Mouse (Mus musculus) urinary bladder, adult 2 months (tissue): Measurements from ENCODE around the gene Sprr2a3. TPM values are rescaled to one million over a fixed set of nuclear protein-coding genes. Genes with fewer than 3 reads are reported as not detected.
"Not testable (repeated sequence)": the region's sequence is repeated elsewhere in the genome, so short reads cannot be mapped to it uniquely, and the experiment has no call there.

Experiments
- DNase-seq: peaks from one replicate; pipeline ENCODE4 v3.0.0; 2022; ENCODE audit warnings: low spot score
- polyA plus RNA-seq: library from polyadenylated mRNA; depleted of rRNA; stranded (reverse); fragments of >200 nt; gene quantifications from 2 replicates; pipeline ENCODE4 v1.2.3, GENCODE M21; 2012; rRNA removed

Gene Sprr2a3
- 820 and 1,217 TPM in 2 replicates for polyA plus RNA-seq

DNA sequence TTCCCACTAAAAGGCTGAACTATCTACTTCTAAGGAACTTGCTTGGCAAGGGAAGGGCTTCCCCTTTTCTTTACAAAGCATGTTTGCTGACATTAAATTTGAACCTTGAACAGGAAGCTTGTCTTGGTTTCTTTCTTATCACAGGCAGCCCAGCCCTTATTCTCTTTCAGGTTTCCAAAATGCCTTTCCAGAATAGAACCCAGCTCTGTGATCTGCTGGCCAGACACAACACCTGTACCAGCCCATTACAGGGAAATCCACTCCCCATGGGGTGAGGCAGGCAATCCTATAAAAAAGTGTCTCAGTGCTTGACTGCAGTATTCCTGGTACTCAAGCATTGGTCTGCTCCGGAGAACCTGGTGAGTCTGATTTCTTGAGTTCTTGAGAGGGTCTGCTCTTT is at the start of gene Sprr2a3:
Gene Sprr2a3 (plus strand): TSS at position 317 of the 400 bp plus-strand sequence.
- not testable (repeated sequence) for DNase-seq

DNA sequence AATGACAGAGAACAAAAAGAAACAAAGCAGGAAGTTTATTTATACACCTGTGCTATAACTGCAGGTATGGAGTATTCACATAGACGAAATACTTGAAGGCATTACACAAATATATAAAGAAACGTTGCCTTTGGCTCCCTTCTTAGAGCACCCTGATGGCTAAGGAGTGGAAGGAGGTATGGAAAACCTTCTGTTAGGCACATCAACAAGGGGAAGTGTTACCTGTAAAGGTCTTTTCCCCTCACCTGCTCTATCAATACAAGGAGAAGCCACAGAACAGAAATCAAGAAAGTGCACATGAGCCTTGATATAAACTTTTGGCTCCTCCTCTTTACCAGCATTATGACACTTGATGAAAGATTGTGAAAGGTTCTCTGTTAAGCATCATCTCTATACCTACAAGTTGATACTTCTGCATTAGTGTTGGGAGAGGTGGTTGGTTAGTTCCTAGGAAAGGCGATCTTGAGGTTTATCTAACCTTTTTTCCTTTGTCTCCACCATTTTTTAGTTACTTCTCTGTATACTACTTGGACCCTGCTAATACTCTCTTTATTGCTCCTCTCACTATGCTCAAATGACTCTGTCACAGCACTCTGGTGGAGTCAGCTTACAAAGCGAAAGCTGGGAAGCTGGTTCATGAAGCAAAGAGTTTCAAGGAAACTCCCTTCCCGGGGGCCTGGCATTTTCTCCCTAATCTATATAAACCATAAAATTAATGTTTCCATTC is 48.6 kb upstream of the Sprr2a3 start:
- not testable (repeated sequence) for DNase-seq

DNA sequence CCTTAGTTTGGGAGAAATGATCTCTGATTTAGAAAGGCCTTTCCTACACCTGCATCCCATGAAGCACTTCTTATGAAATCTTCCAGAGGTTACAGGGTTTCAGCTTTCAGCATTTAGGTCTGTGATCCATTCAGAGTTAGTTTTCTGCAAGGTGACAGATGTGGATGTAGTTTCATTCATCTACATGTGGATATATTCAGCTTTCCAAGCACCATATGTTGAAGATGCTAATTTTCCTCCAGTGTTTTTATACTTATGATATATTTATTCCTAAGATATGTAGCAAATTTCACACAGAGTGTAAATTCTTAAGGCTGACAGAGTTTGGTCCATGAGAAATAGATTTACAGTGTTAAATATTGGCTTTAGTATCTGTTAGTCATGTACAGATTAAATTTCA is 46.5 kb upstream of the Sprr2a3 start:
- not testable (repeated sequence) for DNase-seq

DNA sequence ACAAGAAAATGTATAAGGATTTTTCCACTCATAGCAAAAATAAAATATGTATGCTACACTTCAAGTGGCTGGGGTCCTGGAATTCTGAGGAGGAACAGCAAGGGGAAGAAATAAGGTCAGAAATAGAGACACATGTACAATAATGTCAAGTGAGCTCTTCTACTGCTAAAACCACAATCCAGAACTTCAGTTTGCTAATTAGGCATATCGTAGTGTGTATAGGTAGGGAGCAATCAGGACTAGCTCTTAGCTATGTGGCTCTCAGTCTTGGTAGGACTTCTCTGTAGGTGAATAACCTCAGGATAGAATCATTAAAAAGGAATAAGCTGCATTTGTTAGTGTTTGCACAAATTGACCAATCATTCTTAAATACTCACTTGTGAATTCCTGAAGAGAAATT is 46.0 kb upstream of the Sprr2a3 start:
- DNase-seq = not testable (repeated sequence)

DNA sequence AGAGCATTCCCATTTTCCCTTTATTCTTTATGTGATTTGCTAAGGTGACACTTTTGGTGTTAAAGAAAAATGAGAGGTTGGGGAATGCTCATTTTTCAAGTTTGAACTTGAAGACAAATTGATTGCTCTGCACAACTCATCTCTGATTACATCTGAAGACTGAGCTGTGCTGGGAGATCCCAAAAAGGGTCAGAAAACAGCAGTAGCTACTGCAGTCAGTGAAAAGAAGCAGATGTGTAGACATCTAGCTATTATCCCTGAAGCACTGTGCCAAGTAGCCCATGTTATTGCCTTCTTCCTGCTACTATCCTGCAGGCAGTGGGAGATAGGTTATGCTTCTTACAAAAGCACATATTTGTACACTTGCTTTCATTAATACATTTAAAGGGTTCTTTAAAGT is 40.4 kb upstream of the Sprr2a3 start:
- DNase-seq = not testable (repeated sequence)

DNA sequence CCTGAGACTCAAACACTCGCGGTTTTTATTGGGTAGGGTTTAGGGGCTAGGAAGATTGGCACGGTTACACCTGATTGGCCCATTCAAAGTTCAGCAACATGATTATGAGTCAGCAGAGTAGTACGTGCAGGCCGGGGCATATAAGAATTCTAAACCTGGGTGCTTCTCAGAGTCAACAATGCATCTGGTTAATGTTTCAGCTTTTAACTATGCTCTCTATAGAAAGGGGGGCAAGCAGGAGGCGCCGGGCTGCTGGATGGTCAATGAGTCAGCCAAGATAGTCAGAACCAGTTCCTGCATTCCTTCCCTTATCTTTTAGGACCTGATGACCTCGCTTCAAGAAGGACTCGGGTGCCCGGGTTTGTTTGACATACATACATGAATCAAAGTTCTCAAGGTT is 39.0 kb upstream of the Sprr2a3 start:
- not testable (repeated sequence) for DNase-seq

DNA sequence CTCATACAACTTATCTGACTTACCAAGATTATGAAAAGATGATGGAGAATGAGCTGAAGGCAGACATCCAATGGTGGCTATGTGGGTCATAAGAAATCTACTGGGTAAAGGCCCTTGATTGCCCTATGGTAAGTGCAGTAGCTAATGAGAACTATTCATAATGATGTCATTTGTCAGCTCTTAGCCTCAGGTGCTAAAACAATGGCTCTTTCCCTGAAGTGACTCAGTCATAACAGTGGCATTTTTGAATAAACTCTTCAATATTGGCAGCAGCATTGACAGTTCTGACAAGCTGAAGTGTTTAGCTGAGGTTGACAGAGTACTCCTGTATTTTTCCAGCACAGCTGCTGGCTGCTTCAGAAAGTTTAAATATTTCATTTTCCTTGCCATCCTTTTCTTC is 36.7 kb upstream of the Sprr2a3 start:
- not testable (repeated sequence) for DNase-seq

DNA sequence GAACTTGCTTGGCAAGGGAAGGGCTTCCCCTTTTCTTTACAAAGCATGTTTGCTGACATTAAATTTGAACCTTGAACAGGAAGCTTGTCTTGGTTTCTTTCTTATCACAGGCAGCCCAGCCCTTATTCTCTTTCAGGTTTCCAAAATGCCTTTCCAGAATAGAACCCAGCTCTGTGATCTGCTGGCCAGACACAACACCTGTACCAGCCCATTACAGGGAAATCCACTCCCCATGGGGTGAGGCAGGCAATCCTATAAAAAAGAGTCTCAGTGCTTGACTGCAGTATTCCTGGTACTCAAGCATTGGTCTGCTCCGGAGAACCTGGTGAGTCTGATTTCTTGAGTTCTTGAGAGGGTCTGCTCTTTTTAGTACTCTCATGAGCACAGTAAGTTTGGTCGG is 34.8 kb upstream of the Sprr2a3 start:
- not testable (repeated sequence) for DNase-seq

DNA sequence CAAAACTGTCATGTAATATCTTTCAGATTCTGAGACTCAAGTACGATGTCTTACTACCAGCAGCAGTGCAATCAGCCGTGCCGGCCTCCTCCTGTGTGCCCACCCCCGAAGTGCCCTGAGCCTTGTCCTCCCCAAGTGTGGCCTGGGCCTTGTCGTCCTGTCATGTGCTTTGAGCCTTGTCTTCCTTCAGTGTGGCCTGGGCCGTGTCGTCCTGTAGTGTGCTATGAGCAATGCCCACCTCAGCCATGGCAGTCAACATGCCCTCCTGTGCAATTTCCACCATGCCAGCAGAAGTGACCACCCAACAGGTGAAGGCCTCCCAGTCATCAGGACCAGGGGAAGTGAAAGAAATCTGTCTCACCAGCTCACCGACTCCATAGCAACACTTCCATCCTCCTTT is 31.4 kb upstream of the Sprr2a3 start:
- not testable (repeated sequence) for DNase-seq

DNA sequence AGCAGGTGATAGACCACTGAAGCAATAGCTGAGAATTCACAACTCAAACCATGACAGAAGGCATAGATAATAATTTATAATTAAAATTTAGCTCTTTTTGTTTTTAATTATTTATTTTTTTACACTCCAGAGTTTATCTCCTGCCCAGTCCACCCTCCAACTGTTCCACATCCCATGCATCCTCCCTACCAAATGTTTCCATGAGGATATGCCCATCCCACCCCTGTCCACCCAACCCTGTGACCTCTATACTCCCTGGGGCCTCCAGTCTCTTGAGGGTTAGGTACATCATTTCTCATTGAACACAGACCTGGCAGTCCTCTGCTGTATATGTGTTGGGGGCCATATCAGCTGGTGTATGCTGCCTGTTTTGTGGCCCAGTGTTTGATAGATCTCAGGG is 26.7 kb upstream of the Sprr2a3 start:
- DNase-seq = not testable (repeated sequence)

DNA sequence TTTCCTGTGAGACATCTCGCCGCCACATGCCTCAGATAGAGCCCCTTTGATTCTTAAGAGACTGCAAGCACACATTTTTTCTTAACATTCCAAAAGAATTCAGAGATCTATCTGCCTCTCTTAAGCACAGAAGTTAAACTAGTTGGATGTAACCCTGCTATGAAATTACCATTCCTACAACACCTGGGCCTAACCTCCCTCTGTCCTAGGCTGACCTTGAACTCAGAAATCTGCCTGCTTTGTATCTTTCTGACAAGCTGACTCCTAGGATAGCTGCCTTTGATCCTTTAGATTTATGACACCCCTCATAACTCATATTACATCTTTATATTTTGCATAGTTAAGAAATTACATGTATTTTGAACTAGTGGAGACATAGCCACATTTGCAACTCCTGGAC is 21.8 kb upstream of the Sprr2a3 start:
- not testable (repeated sequence) for DNase-seq

DNA sequence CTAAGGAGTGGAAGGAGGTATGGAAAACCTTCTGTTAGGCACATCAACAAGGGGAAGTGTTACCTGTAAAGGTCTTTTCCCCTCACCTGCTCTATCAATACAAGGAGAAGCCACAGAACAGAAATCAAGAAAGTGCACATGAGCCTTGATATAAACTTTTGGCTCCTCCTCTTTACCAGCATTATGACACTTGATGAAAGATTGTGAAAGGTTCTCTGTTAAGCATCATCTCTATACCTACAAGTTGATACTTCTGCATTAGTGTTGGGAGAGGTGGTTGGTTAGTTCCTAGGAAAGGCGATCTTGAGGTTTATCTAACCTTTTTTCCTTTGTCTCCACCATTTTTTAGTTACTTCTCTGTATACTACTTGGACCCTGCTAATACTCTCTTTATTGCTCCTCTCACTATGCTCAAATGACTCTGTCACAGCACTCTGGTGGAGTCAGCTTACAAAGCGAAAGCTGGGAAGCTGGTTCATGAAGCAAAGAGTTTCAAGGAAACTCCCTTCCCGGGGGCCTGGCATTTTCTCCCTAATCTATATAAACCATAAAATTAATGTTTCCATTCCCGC is 13.7 kb upstream of the Sprr2a3 start:
- not testable (repeated sequence) for DNase-seq

DNA sequence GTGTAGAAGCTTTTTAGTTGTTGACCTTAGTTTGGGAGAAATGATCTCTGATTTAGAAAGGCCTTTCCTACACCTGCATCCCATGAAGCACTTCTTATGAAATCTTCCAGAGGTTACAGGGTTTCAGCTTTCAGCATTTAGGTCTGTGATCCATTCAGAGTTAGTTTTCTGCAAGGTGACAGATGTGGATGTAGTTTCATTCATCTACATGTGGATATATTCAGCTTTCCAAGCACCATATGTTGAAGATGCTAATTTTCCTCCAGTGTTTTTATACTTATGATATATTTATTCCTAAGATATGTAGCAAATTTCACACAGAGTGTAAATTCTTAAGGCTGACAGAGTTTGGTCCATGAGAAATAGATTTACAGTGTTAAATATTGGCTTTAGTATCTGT is 11.7 kb upstream of the Sprr2a3 start:
- DNase-seq = not testable (repeated sequence)

DNA sequence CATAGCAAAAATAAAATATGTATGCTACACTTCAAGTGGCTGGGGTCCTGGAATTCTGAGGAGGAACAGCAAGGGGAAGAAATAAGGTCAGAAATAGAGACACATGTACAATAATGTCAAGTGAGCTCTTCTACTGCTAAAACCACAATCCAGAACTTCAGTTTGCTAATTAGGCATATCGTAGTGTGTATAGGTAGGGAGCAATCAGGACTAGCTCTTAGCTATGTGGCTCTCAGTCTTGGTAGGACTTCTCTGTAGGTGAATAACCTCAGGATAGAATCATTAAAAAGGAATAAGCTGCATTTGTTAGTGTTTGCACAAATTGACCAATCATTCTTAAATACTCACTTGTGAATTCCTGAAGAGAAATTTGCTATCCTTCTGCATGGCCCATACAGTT is 11.2 kb upstream of the Sprr2a3 start:
- not testable (repeated sequence) for DNase-seq

DNA sequence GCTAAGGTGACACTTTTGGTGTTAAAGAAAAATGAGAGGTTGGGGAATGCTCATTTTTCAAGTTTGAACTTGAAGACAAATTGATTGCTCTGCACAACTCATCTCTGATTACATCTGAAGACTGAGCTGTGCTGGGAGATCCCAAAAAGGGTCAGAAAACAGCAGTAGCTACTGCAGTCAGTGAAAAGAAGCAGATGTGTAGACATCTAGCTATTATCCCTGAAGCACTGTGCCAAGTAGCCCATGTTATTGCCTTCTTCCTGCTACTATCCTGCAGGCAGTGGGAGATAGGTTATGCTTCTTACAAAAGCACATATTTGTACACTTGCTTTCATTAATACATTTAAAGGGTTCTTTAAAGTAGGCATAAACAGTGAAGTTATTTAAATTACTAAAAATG is 5.6 kb upstream of the Sprr2a3 start:
- DNase-seq = not testable (repeated sequence)

DNA sequence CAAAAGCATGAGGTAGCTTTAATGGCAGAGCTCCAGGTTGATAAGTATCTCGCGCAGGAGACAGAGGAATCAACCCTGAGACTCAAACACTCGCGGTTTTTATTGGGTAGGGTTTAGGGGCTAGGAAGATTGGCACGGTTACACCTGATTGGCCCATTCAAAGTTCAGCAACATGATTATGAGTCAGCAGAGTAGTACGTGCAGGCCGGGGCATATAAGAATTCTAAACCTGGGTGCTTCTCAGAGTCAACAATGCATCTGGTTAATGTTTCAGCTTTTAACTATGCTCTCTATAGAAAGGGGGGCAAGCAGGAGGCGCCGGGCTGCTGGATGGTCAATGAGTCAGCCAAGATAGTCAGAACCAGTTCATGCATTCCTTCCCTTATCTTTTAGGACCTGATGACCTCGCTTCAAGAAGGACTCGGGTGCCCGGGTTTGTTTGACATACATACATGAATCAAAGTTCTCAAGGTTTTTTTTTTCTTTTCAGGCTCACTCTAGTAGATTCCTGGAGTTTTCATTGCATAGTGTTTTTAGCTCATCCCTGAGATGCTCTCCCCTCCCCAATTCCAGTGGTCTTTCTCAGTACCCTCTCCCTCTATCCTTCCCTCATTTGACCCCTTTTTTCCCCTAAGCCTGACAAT is 4.1 kb upstream of the Sprr2a3 start:
- DNase-seq = not testable (repeated sequence)

DNA sequence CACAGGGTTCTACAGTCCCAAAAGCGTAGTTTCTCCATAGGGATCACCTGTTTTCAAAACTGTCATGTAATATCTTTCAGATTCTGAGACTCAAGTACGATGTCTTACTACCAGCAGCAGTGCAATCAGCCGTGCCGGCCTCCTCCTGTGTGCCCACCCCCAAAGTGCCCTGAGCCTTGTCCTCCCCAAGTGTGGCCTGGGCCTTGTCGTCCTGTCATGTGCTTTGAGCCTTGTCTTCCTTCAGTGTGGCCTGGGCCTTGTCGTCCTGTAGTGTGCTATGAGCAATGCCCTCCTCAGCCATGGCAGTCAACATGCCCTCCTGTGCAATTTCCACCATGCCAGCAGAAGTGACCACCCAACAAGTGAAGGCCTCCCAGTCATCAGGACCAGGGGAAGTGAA is 3.3 kb downstream of the Sprr2a3 start:
- not testable (repeated sequence) for DNase-seq

DNA sequence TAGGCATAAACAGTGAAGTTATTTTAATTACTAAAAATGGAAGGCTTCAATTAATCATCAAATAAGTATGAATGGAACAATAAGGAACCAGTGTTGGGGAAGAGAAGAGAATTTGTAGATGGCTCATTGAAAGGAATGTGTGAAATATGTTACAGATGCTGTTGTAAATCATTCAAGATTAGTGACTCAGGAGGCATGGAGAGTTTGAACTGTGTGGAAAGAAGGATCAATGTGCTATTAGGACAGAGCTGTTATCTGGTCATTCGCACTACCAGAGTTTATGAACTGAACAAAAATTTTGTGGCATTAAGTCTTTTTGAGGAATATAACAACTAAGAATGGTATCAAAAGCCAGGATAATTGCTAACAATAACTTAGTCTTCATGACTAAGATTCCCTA is 22.2 kb downstream of the Sprr2a3 start:
- no peak for DNase-seq

DNA sequence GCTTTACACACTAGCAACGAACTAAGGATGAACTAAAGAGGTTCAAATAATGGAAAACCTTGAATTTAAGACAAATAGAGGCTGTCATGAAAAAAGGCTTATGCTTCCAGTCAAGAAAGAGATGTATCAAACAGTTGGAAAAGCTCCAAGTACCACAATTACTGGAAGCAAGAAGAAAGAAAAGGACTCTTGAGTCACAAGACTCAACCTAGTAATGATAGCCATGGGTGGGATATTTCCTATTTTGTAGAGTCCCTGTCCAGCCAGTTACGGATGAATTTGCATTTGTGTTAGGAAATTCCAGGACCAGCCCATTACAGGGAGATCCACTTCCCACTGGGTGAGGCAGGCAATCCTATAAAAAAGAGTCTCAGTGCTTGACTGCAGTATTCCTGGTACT is 31.1 kb downstream of the Sprr2a3 start, which contains the start of gene Sprr2b:
Gene Sprr2b (plus strand): TSS at position 301 of the 400 bp plus-strand sequence.
- no peak for DNase-seq

DNA sequence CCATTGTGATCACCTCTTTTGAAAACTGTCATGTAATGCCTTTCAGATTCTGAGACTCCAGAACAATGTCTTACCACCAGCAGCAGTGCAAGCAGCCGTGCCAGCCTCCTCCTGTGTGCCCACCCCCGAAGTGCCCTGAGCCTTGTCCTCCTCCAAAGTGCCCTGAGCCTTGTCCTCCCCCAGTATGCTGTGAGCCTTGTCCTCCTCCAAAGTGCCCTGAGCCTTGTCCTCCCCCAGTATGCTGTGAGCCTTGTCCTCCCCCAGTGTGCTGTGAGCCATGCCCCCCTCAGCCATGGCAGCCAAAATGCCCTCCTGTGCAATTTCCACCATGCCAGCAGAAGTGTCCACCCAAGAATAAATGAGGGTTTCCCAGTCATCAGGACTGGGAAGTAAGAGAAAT is 32.2 kb downstream of the Sprr2a3 start:
- DNase-seq = no peak

DNA sequence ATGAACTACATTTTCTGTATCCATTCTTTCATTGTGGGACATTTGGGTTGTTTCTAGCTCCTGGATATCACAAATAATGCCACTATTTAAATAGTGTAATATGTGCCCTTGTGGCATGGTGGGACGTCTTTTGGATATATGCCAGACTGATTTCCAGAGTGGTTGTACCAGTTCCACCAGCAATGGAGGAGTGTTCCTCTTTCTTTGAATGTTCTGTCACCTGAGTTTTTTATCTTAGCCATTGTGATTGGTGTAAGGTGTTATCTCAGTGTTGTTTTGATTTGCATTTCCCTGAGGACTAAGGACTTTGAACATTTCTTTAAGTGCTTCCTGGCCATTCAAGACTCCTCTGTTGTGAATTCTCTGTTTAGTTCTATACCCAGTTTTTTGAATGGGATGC is 51.1 kb downstream of the Sprr2a3 start:
- DNase-seq = no peak

DNA sequence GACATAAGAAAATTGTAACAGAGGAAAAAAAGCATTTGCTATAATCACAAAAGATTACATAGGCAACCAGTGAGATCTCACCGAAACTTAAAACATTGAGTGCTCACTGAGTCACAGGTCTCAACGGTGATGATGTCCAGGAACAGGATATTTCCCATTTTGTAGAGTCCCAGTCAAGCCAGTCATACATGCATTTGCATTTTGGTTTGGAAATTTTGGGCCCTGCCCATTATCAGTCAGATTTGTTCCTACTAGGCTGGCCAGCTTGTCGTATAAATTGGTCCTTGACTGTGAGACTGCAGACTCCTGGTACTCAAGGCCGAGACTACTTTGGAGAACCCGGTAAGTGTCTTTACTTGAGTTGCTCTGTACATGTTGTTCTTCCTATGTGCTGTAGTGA is 53.6 kb downstream of the Sprr2a3 start, which contains the start of gene Sprr2d:
Gene Sprr2d (plus strand): TSS at position 301 of the 400 bp plus-strand sequence.
- no peak for DNase-seq
